Mouse (Mus musculus): ENCODE measurements at regions not wholly inside any gene's neighbourhood (a gene's known extent, or its start where the extent isn't known, plus 50 kb on each side); places are given as distances from the start of the nearest gene placed in this dataset.

- no peak for DNase-seq
Measured at GRCm38 (mm10) chr5:91456924-91457323, 54.1 kb upstream of the Btc start.

- DNase-seq, result peak; percentile 23
Measured at GRCm38 (mm10) chr5:91464876-91465508, 52.4 kb upstream of the Parm1 start.
